Mouse (Mus musculus) left cerebral cortex, adult 11 months (tissue): ENCODE measurements around the gene 1810062G17Rik.
A peak's percentile ranks its signal among the peaks of the same experiment; 100 is the strongest.

ENCODE experiments used
- DNase-seq: peaks from one replicate; pipeline ENCODE4 v3.0.0; 2022; ENCODE audit warnings: low spot score

1810062G17Rik gene

DNA sequence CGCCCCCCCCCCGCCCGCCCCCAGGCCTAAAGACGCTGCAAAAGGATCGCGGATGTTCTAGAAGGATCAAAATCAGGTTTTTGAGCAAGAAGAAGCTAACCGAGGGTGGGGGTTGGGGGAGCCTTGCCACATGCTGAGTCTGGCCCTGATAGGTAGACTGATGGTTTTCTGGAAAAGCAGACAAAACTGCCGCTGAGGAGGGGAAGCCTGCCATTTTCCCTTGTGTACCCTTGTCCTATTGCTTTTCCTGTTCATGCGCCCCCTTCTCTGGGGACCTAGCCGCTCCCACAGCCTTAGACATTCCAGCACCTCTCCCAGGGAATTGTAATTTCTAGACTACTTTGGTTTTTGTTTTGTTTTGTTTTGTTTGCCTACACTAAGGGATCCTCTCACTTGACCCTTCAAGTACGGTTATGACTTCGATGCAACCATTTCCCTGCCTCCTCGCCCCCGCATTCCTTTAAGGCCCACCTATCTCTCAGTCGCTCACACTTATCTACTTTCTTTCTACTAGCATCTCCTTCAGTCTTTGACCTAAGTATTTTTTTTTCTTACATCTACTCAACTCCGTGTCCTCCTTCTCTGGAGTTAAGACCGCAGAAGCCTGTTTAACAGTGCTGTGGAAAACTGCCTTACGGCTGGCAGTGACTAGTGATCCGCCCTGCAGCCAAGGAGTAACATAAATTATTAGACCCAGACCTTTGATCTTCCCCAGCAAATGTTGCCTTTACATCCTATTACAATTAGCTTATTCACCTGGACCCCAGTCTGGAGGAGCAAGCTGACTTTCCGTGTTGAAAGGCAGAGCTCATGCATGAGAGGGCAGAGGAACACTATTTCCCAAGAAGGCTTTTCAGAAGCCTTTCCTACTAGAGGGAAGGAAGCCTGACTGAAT lies 771 bp downstream of the 1810062G17Rik start:
- DNase-seq, result no peak

DNA sequence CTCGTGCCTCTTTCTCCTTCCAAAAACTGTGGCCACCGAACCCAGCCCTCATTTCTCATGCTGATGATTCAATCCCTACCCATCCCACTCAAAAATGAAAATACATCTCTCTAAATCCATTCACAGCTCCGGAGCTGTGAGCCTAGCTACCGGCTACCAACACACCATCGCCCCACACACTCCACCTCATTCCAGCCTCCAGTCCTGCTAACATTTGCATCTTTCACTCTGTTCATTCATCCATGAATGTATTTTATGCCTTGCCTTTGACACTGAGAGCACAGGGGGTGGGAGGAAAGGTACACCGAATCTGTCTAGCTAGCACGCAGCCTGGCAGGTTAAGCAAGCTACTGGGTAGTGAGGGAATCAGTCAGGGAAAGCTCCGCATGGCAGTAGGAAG lies 3.0 kb downstream of the 1810062G17Rik start:
- no peak for DNase-seq

DNA sequence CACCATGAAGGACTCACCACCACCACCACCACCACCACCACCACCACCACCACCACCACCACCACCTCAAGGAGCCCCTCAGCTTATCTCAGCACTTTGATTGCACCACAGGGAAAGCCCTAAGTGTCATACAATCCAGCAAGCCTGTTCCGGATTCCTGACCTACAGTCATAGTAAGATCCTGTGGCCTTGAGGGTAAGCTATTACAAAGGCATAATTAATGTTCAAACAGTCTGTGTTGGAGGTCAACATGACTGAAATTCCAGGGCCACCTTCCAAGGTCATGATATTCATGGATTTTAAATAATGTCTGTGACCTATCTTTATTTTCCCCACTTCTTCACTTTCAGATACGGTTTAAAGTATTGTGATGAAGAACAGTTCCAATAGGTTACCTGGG lies 4.7 kb downstream of the 1810062G17Rik start:
- DNase-seq, result no peak

DNA sequence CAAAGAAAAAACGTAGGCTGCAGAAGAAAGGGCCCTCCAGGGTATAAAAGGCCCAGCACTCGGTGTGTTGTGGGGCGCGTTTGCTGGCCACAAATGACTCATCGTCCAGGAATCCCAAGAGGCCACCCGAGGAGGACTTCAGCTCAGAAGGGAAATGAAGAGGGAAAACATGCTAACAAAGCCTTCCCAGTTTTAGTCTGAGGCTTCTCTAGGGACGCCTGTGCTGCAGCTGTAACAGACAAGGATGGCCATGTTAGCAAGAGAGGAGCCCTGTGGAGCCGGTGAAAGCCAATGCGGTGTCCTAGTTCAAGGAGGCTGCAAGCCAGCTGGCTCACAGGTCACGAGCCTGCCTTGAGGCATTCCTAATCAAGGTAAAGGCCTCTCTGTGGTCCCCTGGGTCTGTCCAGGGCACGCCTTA lies 6.0 kb downstream of the 1810062G17Rik start:
- no peak for DNase-seq

DNA sequence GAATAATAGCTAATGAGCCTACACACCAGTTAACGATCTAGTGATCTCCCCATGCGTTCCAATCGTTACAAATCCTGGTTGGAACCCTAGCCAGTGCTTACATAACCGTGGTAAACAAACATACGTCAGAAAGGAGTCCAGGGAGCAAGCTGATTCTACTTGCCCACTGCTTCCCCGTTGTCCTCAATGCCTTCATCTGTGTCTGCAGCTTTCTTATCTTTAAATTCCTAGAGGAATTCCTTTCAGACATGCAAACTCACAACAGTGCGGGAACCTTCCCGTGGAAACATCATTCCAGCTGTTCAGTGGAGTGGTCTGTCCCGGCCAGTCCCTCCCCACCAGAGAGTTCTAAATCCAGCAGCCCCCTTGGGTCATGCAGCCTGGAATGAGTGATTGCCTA lies 7.2 kb downstream of the 1810062G17Rik start:
- DNase-seq, result no peak

DNA sequence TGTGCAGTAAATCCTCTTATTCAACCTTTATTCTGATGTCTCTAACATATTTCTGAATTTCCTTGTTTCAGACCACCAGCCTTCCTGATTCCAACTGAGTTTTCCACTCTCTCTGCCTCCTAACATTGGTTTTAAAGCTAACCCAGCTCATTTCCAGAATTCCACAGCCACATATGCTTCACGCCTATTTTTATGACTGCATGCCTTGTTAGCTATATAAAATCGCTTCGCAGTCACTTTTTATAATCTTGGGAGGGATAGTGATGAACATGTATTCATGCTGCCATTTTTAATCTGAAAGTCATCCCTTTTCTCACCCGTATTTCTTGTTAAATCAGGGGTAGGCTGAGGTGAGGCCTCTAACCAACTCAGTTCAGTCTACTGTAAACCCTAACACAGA lies 8.6 kb downstream of the 1810062G17Rik start:
- no peak for DNase-seq

DNA sequence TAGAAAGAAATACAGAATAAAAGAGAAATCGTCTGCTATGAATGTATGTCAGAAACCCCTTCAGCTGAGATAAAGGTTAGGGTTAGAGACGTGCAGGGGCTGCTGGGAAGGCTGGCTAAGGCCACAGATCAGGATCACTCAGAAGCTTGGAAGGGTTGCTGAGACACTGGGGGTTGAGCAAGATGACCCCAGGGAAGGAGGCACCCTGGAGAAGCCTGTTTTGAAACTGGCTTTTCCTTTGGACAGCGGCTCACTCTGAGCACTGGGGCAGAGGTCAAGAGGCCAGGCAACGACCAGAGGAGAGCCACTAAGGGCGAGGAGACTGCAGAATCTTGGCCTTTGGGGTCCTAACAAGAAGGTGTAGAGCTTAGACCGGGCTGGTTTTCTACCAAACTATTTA lies 10.4 kb downstream of the 1810062G17Rik start:
- no peak for DNase-seq

DNA sequence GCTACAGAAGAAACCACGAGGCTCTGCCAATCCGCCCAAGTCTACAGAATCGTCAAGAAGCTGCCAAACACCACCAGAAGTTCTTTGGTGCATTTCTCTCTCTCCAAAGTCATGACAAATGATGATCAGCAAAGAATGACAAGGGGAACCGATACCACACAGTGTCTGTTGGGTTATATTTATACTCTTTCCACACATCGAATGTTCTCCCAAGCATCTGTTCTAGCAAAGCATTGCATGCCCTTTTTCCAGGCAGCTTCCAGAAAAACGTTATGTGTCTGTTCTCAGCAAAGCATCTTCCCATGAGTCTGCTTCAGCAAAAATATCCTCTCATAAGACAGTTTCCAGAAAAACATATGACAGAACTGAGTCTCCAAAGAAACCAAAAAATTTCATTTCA lies 11.1 kb downstream of the 1810062G17Rik start:
- DNase-seq, result no peak

DNA sequence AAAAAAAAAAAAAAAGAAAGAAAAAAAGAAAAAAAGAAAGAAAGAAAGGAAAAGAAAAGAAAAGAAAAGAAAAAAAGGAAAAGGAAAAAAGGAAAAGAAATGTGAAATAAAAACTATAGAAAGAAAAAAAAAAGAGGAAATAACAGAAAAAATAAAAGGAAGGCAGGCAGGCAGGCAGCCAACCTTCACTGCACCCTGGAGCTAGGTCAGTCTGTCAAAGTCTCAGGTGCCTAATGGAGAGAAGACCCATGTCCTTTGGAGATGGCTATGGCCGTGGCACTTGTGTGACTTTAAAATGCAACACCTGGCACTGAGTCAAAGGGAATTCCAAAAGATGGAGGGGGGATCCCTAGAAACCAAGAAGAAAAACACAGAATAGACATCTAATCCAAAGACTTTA lies 12.6 kb downstream of the 1810062G17Rik start:
- no peak for DNase-seq

DNA sequence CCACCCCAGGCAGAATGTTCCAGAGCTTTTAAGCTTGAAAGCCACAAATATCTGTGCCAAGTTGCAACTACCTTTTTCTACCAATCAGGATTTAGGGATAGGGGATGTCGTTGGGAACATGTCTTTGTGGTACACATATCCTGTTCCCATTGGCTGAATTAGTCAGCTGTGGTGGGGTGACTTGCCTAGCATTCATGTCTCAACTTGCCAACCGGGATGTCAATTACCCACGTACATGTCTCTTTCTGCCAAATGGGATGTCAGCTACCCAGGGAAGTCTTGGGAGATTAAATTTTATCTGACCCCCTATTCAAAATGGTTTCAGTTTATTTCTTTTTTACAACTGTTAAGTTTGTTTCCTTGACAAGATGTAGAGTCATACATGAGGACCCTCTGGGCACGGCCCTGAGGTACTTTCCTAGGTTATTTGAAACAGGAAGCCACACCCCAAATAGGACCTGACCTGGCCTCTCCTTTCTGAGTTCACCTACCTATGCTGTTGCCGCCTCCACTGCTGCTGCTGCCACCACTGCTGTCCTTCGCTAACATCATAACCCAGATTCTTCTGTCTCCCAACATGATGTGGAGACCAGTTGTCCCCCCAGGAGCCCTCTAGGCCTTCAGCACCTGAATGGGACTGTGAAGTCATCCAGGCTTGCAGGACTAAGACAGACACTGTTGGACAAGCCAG lies 13.3 kb downstream of the 1810062G17Rik start:
- no peak for DNase-seq

DNA sequence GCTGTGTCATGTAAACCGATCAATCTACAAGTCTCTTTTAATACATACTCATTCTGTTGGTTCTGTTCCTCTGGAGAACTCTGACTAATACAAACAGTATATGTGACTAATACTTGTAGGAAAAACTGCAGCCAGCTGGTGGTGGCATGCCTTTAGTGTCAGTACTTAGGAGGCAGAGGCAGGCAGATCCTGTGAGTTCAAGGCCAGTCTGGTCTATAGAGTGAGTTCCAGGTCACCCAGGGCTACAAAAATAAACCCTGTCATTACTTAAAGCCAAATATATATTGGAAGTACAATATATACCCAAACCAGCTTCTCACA lies 13.8 kb downstream of the 1810062G17Rik start:
- no peak for DNase-seq

DNA sequence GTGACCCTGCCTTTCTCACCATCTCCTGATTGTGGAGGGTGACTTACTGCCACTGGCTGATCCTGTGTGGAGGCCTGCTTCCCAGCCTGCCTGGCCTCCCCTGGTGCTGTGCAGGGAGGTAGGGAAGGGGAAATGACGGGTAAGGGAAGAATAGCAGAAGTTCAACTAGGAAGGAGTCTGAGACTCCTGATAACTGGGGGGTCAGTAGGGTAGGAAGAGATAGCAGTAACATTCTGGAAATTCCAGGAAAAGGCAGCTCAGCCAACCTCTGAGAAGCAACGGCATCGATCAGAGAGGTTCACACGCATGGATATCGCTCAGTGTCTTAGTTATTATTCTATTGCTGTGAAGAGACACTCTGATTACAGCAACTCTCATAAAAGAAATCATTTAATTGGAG lies 15.8 kb downstream of the 1810062G17Rik start:
- DNase-seq, result no peak

DNA sequence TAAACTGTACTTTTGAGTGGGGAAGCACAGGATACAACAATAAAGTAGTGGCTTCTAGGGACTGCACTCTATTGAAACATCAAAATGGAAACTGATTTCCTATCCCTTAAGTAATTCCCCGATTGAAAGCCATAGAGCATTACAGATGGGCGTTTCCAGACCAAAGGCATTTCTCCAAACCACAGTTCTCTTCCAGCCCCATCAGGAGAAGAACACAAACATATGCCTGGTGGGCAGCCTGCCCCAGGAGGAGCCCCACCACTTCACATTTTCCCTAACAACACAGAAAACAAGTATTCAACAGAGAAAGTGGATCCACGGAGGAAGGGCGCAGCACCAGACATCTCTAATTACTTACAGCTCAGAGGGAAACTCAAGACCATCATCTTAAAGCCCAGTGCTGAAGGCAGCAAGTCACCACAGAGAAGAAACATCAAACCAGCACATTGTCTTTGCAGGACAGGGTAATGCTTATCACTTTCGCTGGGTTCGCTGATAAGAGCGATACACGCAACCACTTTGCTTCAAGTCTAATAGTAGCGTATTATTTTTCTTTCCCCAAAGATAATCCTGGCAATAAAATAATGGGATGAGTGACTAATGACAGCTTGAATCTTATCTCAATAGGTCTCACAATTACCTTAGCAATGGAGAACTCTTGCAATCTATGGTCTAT lies 17.1 kb downstream of the 1810062G17Rik start:
- no peak for DNase-seq

DNA sequence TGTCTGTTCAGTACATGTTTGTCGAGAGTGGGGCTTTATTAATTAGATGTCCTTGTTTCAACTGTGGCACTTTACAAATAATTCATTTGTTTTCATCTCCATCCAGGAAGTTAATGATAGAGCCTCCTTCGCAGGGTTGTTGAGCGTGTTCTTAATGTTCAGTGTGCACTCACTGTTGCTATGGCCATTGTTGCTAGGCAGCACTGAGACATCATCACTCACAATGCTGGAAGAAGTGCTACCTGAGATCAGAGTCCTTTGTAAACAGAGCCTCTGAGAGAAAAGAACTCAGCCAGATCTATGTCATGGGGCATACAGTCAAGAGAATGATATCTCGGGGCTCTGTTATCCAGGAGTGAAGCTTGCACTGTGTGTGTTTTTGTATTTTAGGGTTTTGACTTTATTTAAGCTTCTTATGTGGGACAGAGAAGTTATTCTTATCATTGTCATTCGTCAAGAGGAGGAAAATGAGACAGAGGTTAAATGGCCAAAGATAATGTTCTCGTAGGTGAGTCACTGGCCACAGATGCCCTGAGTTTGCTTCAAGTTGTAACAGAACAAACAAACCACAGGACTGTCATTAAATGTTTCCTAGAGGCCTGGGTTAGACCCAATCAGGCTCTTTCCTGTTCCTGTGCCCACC lies 18.0 kb downstream of the 1810062G17Rik start:
- no peak for DNase-seq

DNA sequence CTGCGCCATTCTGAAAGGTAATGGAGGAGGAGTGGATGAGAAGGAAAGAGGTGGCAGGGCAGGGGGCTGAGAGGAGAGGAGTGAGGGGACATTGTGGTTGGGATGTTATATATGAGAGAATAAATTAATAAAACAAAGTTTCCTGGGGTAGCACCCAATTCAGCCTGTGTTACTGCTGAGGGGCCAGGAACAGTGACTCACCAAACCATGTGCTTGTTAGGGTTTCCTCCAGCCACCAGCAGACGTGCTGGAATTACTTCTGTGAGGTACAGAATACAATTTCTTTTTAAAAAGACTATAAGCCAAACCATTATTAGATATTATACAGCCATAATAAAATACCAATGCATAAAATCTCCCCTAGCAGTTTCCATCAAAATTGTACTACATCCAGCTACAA lies 18.9 kb downstream of the 1810062G17Rik start:
- no peak for DNase-seq

DNA sequence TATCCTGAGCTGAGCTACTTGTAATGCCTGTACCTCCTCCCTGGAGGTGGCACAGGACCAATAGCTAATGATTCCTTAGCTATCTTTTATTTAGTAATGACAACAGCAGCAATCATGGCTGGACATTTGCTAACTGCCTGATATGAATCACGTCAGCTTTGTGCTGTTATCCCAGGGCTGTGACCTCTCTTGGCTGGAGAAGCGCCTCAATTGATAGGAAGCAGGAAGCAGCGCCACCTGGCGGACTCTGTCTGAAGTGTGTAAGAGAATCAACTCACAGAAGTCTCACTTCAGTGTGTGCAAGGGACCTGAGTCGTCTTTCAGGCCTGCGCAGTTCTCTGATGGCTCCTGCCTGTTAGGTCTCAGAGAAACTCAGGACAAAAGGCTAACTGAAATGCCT lies 19.7 kb downstream of the 1810062G17Rik start:
- DNase-seq, result peak; percentile 75

DNA sequence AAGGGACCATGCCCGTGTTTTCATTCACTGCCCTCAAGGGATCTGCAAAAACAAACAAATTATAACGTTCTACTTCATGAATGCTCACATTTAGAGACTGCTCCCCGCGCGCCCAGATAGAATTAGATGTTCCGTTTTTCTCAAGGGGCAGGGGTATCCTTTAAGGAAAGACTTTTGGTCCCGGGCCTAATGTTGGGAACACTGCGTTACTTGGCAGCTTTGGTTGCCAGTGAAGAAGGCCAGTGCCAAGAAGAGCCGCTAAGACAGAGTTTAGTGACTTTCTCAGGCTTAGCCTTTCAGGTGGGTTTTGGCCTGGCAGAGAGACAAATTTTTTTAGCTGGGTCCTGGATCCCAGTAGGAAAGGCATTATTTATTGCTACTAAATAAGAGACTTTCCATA lies 20.5 kb downstream of the 1810062G17Rik start:
- DNase-seq, result no peak

DNA sequence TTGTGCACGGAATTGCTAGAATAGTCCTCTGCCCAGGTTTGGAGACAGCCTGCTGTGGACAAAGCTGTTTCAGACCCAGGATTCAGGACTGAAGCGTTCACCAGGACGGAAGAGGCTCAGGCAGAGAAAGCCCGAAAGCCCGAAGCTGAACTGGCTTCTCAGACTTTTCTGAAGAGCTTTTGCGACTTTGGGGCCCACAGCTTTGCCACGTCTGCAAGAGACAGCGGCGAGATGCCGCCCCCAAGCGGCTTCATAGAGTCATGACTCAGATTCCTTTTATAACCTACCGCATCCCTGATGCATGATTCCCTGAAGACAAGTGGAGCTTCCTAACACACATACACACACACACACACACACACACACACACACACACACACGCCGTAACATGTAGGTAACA lies 21.0 kb downstream of the 1810062G17Rik start:
- peak; percentile 42 for DNase-seq

DNA sequence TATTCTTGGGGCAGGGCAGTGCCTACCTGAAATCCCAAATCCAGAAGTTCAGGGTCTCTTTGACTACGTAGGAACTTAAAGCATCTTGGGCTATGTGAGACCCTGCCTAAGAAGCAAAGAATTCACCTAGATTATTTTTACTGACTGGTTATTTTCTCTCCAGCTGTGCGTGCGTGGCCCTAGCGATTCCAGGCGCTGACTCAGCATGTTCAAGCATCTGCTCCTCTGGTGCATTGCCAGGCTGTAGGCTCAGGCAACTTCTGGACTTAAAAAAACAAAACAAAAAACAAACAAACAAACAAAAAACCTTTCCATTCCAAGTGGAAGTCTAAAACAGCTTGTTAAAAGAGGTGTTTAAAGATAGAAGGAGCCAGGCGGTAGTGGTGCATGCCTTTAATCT lies 22.5 kb downstream of the 1810062G17Rik start:
- DNase-seq, result no peak

DNA sequence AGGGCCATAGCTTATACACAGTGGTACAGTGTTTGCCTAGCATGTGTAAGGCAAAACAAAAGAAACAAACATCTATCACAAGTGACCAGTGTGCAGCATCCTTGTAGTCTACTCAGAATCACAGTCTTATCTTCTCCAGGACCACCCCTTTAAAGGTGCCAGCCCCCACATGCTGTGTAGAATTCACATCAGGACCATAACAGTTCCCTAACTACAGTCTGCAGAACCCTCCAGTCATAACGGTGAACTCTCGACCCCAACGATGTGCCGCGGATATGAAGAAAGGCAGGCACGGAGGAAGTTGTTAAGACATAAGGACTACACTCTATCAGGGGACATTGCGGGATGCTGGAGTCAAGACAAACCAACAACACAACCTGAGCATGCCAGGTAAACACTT lies 23.7 kb downstream of the 1810062G17Rik start:
- no peak for DNase-seq

DNA sequence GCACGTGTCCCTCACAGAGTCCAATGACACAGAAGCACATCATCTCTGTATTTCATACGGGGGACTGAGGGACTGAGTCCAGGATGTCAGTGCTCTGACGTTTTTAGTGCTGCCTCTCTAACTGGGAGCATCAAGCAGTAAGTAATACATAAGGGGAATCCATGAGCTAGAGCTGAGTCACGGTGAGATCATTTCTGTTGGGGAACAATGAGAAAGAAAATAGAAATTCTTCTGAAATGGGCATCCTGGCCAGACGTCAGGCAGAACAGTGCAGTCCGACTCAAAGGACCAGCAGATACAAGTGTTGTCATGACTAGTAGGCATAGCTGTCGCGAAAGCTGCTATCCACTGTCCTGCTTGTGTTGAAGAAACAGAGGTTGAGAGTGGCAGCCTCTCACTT lies 25.2 kb downstream of the 1810062G17Rik start:
- no peak for DNase-seq

DNA sequence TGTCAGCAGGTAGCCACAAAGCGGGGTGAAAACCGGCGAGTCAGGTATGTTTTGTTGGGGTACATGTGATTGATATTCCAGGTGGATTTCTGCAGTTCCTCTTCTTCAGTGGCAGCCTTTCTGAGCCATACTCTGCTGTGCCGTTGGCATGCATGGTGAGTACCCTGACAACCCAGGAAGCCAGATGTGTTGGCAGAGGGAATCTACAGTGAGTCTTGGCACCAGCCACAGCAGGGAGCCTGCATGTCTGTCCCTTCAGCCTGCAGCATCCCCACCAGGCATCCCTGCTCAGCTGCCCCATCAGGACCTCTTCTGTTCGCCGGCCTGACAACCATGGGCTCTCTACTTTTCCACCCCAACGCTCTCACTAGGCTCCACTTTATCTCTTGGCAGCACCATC lies 25.8 kb downstream of the 1810062G17Rik start:
- DNase-seq, result no peak

DNA sequence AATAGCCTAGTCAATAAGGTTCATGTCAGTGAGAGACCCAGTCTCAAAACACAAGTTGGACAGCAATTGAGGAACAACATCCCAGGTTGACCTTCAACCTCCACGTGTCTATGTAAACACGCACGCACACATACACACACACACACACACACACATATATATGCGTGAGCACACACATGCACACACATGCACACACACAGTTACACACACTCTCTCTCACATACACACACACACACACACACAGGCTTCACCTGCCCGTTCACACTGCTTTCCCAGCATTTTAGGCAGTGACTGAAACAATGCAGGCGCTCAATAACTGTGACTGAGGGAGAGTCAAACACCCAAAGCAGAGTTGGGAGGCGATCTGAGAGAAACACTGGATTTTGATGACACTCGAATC lies 29.6 kb downstream of the 1810062G17Rik start:
- DNase-seq, result no peak
